Mouse (Mus musculus) embryonic facial prominence, embryonic 11.5 days (tissue): ENCODE measurements around the gene Krt6b. TPM values are rescaled to one million over a fixed set of nuclear protein-coding genes. Genes with fewer than 3 reads are reported as not detected.

Experiments used
- ATAC-seq: fragments of 200-750 bp; cut with Nextera tagmentation; replicated peaks from 2 replicates; pipeline ENCODE4 v1.8.0; 2017; ENCODE audit warnings: low read depth; ENCODE audit not compliant: insufficient number of reproducible peaks, low FRiP score, low TSS enrichment
- DNase-seq: peaks from one replicate; pipeline ENCODE4 v3.0.0-alpha.2; 2015; ENCODE audit warnings: low spot score
- H3K27ac ChIP-seq: fragments of 300-500 bp; sonication (generic); replicated peaks from 2 replicates; pipeline ENCODE4 v1.5.1; 2014; ENCODE audit warnings: mild to moderate bottlenecking, low read depth, low read length, control low read depth
- H3K27me3 ChIP-seq: fragments of 300-500 bp; sonication (generic); 2 replicates; pipeline ENCODE4 v1.6.1; 2014; ENCODE audit warnings: mild to moderate bottlenecking, low read length, moderate library complexity, mixed read lengths; ENCODE audit not compliant: control insufficient read depth, insufficient read depth
- H3K36me3 ChIP-seq: fragments of 300-500 bp; sonication (generic); replicated peaks from 2 replicates; pipeline ENCODE4 v1.6.1; 2014; ENCODE audit warnings: low read depth, mild to moderate bottlenecking, low read length, moderate library complexity, mixed read lengths; ENCODE audit not compliant: control insufficient read depth, insufficient read depth
- H3K4me1 ChIP-seq: fragments of 300-500 bp; sonication (generic); 2 replicates; pipeline ENCODE4 v1.6.1; 2014; ENCODE audit warnings: low read length, mixed read lengths; ENCODE audit not compliant: control insufficient read depth, insufficient read depth
- H3K4me2 ChIP-seq: fragments of 300-500 bp; sonication (generic); 2 replicates; pipeline ENCODE4 v1.6.1; 2014; ENCODE audit warnings: low read depth, mild to moderate bottlenecking, control low read depth, low read length, moderate library complexity
- H3K4me3 ChIP-seq: fragments of 300-500 bp; sonication (generic); 2 replicates; pipeline ENCODE4 v1.5.1; 2014; ENCODE audit warnings: low read depth, low read length, control low read depth
- H3K9ac ChIP-seq: fragments of 300-500 bp; sonication (generic); replicated peaks from 2 replicates; pipeline ENCODE4 v1.6.1; 2014; ENCODE audit warnings: mild to moderate bottlenecking, control low read depth, low read length
- H3K9me3 ChIP-seq: fragments of 300-500 bp; sonication (generic); replicated peaks from 2 replicates; pipeline ENCODE4 v1.6.1; 2016; ENCODE audit warnings: mild to moderate bottlenecking, low read length, inconsistent platforms, mixed read lengths; ENCODE audit not compliant: control insufficient read depth
- WGBS: fragments of 180-500 bp; shearing (Covaris S2); extraction: QIAGEN DNeasy Blood & Tissue Kit; methylation state at CpG from one replicate; pipeline ENCODE4 v1.1.7; 2014; 5-methylcytosine and 5-hydroxymethylcytosine counted together
- microRNA-seq: library from miRNA; unstranded; fragments of <30 nt; microRNA quantifications from one replicate; pipeline ENCODE4, GENCODE M21; 2016; ENCODE audit warnings: borderline number of aligned reads
- polyA plus RNA-seq: library from polyadenylated mRNA; unstranded; fragments of >200 nt; fragmentation: Nextera tagmentation; extraction: Ambion mirVana; gene quantifications from 2 replicates; pipeline ENCODE4 v1.2.1, GENCODE M21; 2014

Krt6b gene
- polyA plus RNA-seq, 1 experiment from 2014 or later = not detected

DNA sequence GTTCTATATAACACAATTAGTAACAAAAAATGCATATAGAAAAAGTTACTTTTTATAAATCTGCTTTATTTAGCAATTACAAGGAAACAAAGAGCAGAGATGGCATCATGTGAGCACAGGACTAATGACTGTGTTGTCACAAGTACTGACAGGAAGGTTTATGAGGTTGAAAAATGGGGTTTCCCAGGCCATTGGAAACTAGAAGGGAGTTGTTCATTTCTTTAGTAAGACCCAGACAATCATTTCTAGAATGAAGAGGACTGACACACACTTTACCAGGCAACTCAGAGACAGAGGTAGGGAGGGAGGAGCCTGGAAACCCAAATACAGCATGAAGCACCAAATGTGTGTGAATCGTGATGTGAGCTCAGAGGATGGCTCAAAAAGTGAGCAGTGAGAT, 4.1 kb downstream of the Krt6b start:
- Histone ChIP-seq H3K4me2 (no peak overlapping the region), H3K4me3 (no peak overlapping the region), H3K9me3 (no peaks in the 10 kb centered on the region), H3K36me3 (no peaks in the 10 kb centered on the region), H3K27me3 (no peaks in the 10 kb centered on the region), H3K4me1 (no peaks in the 10 kb centered on the region), H3K9ac (no peak overlapping the region), H3K27ac (no peak overlapping the region)
- WGBS = 74% methylated on average over 1 of the region's 1 CpGs
- DNase-seq (no peak), ATAC-seq (no peak)

DNA sequence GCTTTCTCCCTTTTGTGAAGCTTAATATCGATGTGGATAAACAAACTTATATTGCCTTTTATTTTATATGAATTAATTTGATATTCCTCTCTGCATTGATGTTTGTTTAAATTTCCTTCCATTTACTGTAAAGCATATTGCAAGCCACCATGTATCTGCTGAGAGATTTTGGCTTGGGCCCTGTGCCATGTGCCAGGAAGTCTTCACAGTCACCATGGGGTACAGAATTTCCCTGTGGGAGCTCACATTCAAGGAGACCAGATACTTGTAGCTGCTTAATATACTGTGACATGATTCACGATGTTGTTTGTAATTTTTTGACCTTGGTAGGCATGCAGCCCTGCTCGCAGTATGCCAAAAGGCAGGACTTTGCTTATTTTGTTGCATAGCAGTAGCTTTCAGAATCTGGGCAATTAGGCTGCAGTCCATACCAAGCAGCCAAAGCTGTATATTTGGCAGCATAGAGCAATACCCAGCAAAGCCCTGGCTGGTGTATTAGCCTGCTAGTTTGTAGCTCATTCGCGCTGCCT, 27.3 kb downstream of the Krt6b start:
- H3K4me2 ChIP-seq = no peak overlapping the region
- ATAC-seq (no peak), DNase-seq (no peak)
- H3K4me3 ChIP-seq = no peak overlapping the region
- no peak overlapping the region for H3K27ac ChIP-seq
- H3K4me1 ChIP-seq = no peaks in the 10 kb centered on the region
- H3K27me3 ChIP-seq = no peaks in the 10 kb centered on the region
- 90% methylated on average over 5 of the region's 5 CpGs for WGBS
- H3K9me3 ChIP-seq = no peaks in the 10 kb centered on the region
- no peaks in the 10 kb centered on the region for H3K36me3 ChIP-seq
- no peak overlapping the region for H3K9ac ChIP-seq

DNA sequence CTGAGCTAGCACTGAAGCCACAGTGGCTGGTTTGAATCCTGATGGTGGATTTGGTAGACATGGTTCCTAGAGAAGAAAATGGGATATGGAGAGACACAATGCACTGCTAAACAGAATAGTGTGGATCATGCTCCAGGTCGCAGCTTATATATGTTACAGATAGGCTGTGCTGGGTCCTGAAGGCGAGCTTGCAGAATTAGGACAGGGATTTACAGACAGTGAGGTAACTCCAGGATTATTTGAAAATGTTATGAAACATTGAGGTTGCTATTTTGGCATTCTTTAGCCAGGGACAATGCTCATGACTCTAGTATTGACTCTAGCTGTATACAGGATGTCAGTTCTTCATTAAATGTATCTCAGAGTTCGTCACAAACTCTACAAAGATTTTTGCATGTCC, 32.8 kb downstream of the Krt6b start, which contains the start of gene Gm5478:
Gm5478 (minus strand) TSS at position 101 of the 400 bp plus-strand sequence.
- no peaks in the 10 kb centered on the region for H3K36me3 ChIP-seq
- H3K4me2 ChIP-seq = no peak within 1 kb of the TSS
- DNase-seq (no peak), ATAC-seq (no peak)
- no peak within 1 kb of the TSS for H3K4me3 ChIP-seq
- H3K27ac ChIP-seq = no peak within 1 kb of the TSS
- H3K4me1 ChIP-seq = no peaks in the 10 kb centered on the region
- no peaks in the 10 kb centered on the region for H3K27me3 ChIP-seq
- H3K9ac ChIP-seq = no peak within 1 kb of the TSS
- no peaks in the 10 kb centered on the region for H3K9me3 ChIP-seq
- 73% methylated on average over 3 of the region's 3 CpGs for WGBS

DNA sequence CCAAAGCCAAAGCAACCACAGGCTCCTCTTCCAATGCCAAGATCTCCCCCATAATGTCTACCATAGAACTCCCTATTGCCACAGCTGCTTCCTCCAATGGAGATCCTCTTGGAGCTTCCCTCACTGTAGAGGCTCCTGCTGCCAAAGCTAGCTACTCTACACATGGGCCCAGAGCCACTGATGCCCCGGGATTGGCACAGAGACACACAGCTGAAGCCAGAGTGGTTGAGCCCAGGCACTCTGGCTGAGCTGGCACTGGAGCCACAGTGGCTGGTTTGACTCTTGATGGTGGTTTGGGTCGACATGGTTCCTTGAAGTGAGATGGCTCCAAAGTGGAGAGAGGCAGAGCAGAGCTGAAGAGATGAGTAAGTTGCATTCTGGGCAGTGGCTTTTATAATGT, 52.2 kb downstream of the Krt6b start, which contains the start of gene Gm5414:
Gm5414 (minus strand) TSS at position 305 of the 400 bp plus-strand sequence.
- H3K4me3 ChIP-seq = no peak within 1 kb of the TSS
- no peak within 1 kb of the TSS for H3K27ac ChIP-seq
- no peaks in the 10 kb centered on the region for H3K36me3 ChIP-seq
- H3K4me2 ChIP-seq = no peak within 1 kb of the TSS
- H3K9ac ChIP-seq = no peak within 1 kb of the TSS
- no peaks in the 10 kb centered on the region for H3K27me3 ChIP-seq
- H3K4me1 ChIP-seq = no peaks in the 10 kb centered on the region
- ATAC-seq (no peak), DNase-seq (no peak)
- H3K9me3 ChIP-seq = no peaks in the 10 kb centered on the region
- 80% methylated on average over 2 of the region's 2 CpGs for WGBS

Small RNAs within 50 kb of the gene (microRNA-seq; reads per million reads assigned to microRNA genes)
- gene Gm44323 (not detected), gene Gm44342 (not detected), gene Gm44383 (not detected), gene Gm44479 (not detected)

Other genes with a start within 250 kb of the Krt6b start
- gene Krt87, start 241.5 kb downstream of the Krt6b start, polyA plus RNA-seq = 0.27 TPM in 1 of 2 replicates, not detected in the other
- not detected in 2 replicates for gene Krt88, start 232.5 kb downstream of the Krt6b start, polyA plus RNA-seq
- gene Krt81, start 216.5 kb downstream of the Krt6b start, polyA plus RNA-seq = not detected in 2 replicates
- gene Krt86, start 206.8 kb downstream of the Krt6b start, polyA plus RNA-seq = not detected in 2 replicates
- not detected in 2 replicates for gene Krt83, start 188.8 kb downstream of the Krt6b start, polyA plus RNA-seq
- gene Gm49425, start 163.0 kb downstream of the Krt6b start, polyA plus RNA-seq = not detected in 2 replicates
- gene Krt84, start 147.5 kb downstream of the Krt6b start, polyA plus RNA-seq = not detected in 2 replicates
- not detected in 2 replicates for gene Krt82, start 129.6 kb downstream of the Krt6b start, polyA plus RNA-seq
- 0.36 and 0.89 TPM in 2 replicates for gene Krt90, start 117.3 kb downstream of the Krt6b start, polyA plus RNA-seq
- gene Krt75, start 106.4 kb downstream of the Krt6b start, polyA plus RNA-seq = 0.06 and 0.17 TPM in 2 replicates
- not detected in 2 replicates for gene Gm5414, start 52.1 kb downstream of the Krt6b start, polyA plus RNA-seq
- gene Gm5478, start 32.9 kb downstream of the Krt6b start, polyA plus RNA-seq = not detected in 2 replicates
- 0.18 and 0.31 TPM in 2 replicates for gene Krt6a, start 14.0 kb upstream of the Krt6b start, polyA plus RNA-seq
- gene Krt5, start 32.6 kb upstream of the Krt6b start, polyA plus RNA-seq = 6.6 and 7.3 TPM in 2 replicates
- not detected in 2 replicates for gene Krt71, start 62.8 kb upstream of the Krt6b start, polyA plus RNA-seq
- not detected in 2 replicates for gene Krt72, start 106.2 kb upstream of the Krt6b start, polyA plus RNA-seq
- not detected in 2 replicates for gene Krt73, start 122.1 kb upstream of the Krt6b start, polyA plus RNA-seq
- gene Krt2, start 137.9 kb upstream of the Krt6b start, polyA plus RNA-seq = not detected in 2 replicates
- gene Krt1, start 170.5 kb upstream of the Krt6b start, polyA plus RNA-seq = 1.3 and 1.7 TPM in 2 replicates
- not detected in 2 replicates for gene Krt77, start 189.4 kb upstream of the Krt6b start, polyA plus RNA-seq
- not detected in 2 replicates for gene Krt76, start 212.6 kb upstream of the Krt6b start, polyA plus RNA-seq
- gene Krt4, start 244.4 kb upstream of the Krt6b start, polyA plus RNA-seq = not detected in 2 replicates